Mouse (Mus musculus): ENCODE measurements around the gene Msln.

DNA sequence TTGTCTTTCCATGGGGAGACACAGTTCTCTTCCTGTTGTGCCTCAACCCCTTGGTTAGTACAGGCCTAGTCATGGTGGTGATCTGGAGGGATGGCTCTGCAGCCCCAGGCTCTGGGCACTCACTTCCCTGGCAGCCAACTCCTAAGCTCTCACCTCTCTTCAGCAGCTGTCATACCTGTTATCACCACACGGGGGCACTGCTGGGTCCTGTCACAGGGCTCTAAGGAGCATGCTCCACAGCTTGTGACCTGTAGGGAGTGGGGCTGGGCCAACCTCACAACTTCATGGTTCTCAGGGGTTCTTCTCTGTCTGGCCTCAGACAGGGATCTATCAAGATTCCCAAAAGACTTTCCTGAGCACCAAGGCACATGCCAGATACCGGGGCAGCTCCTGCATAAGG, 22.1 kb downstream of the Msln start:
- no peak for TF ChIP-seq POLR2A (IDR thresholded peaks at IDR 0.05; ENCODE audit: control insufficient read depth, extremely low read depth, insufficient read depth, low read length, poor library complexity)
- peak; percentile 88; the same call in 1 of the 2 replicates for TF ChIP-seq CTCF (IDR thresholded peaks at IDR 0.05; ENCODE audit: borderline replicate concordance, control insufficient read depth, extremely low read depth, insufficient read depth, low read length, poor library complexity)
